Mouse (Mus musculus): ENCODE data around the gene Rreb1. TPM values are rescaled to one million over a fixed set of nuclear protein-coding genes. Genes with fewer than 3 reads are reported as not detected.

Rreb1 gene
- polyA plus RNA-seq, 1 experiment = 23.3 TPM

GRCm38 (mm10) chr13:37864697-37865096, 86.5 kb downstream of the Rreb1 start:
- TF ChIP-seq GATA1 (IDR thresholded peaks at IDR 0.05; ENCODE audit: borderline replicate concordance, low read length) = no peak
- TF ChIP-seq FLI1 (IDR thresholded peaks at IDR 0.05; ENCODE audit: low read length) = no peak
- peaks cover 97% of the 10 kb centered on the region for H3K4me1 ChIP-seq
- no peaks in the 10 kb centered on the region for H3K9me3 ChIP-seq
- no peaks in the 10 kb centered on the region for H3K27me3 ChIP-seq (replicated peaks)
- H3K4me3 ChIP-seq (replicated peaks) = no peak overlapping the region
- H3K36me3 ChIP-seq (replicated peaks; ENCODE audit: low read length) = peaks cover 45% of the 10 kb centered on the region

GRCm38 (mm10) chr13:37866296-37866695, 88.1 kb downstream of the Rreb1 start:
- peaks cover 100% of the 10 kb centered on the region for H3K4me1 ChIP-seq
- H3K4me3 ChIP-seq (replicated peaks) = no peak overlapping the region
- no peaks in the 10 kb centered on the region for H3K27me3 ChIP-seq (replicated peaks)
- peaks cover 44% of the 10 kb centered on the region for H3K36me3 ChIP-seq (replicated peaks; ENCODE audit: low read length)
- no peaks in the 10 kb centered on the region for H3K9me3 ChIP-seq
- no peak for TF ChIP-seq GATA1 (IDR thresholded peaks at IDR 0.05; ENCODE audit: borderline replicate concordance, low read length)
- no peak for TF ChIP-seq FLI1 (IDR thresholded peaks at IDR 0.05; ENCODE audit: low read length)

GRCm38 (mm10) chr13:37866846-37867245, 88.6 kb downstream of the Rreb1 start:
- TF ChIP-seq FLI1 (IDR thresholded peaks at IDR 0.05; ENCODE audit: low read length) = no peak
- TF ChIP-seq GATA1 (IDR thresholded peaks at IDR 0.05; ENCODE audit: borderline replicate concordance, low read length) = no peak
- no peaks in the 10 kb centered on the region for H3K27me3 ChIP-seq (replicated peaks)
- H3K4me3 ChIP-seq (replicated peaks) = no peak overlapping the region
- H3K36me3 ChIP-seq (replicated peaks; ENCODE audit: low read length) = peaks cover 44% of the 10 kb centered on the region
- H3K9me3 ChIP-seq = no peaks in the 10 kb centered on the region
- peaks cover 98% of the 10 kb centered on the region for H3K4me1 ChIP-seq

- Histone ChIP-seq H3K4me3 (replicated peaks) (peak overlapping the region; percentile 1), H3K4me1 (peaks cover 97% of the 10 kb centered on the region), H3K36me3 (replicated peaks; ENCODE audit: low read length) (peaks cover 38% of the 10 kb centered on the region), H3K9me3 (no peaks in the 10 kb centered on the region), H3K27me3 (replicated peaks) (no peaks in the 10 kb centered on the region)
- no peak for TF ChIP-seq GATA1 (IDR thresholded peaks at IDR 0.05; ENCODE audit: borderline replicate concordance, low read length)
- TF ChIP-seq FLI1 (IDR thresholded peaks at IDR 0.05; ENCODE audit: low read length) = no peak
Measured at GRCm38 (mm10) chr13:37870118-37870908, 92.1 kb downstream of the Rreb1 start.

GRCm38 (mm10) chr13:37872142-37872835, 94.1 kb downstream of the Rreb1 start:
- no peaks in the 10 kb centered on the region for H3K9me3 ChIP-seq
- TF ChIP-seq GATA1 (IDR thresholded peaks at IDR 0.05; ENCODE audit: borderline replicate concordance, low read length) (no peak), FLI1 (IDR thresholded peaks at IDR 0.05; ENCODE audit: low read length) (no peak)
- no peak overlapping the region for H3K4me3 ChIP-seq (replicated peaks)
- H3K27me3 ChIP-seq (replicated peaks) = no peaks in the 10 kb centered on the region
- peaks cover 97% of the 10 kb centered on the region for H3K4me1 ChIP-seq
- H3K36me3 ChIP-seq (replicated peaks; ENCODE audit: low read length) = peaks cover 42% of the 10 kb centered on the region

GRCm38 (mm10) chr13:37873125-37873891, 95.1 kb downstream of the Rreb1 start:
- H3K4me1 ChIP-seq = peaks cover 97% of the 10 kb centered on the region

GRCm38 (mm10) chr13:37875919-37876318, 97.7 kb downstream of the Rreb1 start:
- no peaks in the 10 kb centered on the region for H3K27me3 ChIP-seq (replicated peaks)
- TF ChIP-seq FLI1 (IDR thresholded peaks at IDR 0.05; ENCODE audit: low read length) = no peak
- no peak for TF ChIP-seq GATA1 (IDR thresholded peaks at IDR 0.05; ENCODE audit: borderline replicate concordance, low read length)

More at GRCm38 (mm10) chr13:37873125-37873891, 95.1 kb downstream of the Rreb1 start:
- no peak overlapping the region for H3K4me3 ChIP-seq (replicated peaks)
- peaks cover 43% of the 10 kb centered on the region for H3K36me3 ChIP-seq (replicated peaks; ENCODE audit: low read length)
- H3K9me3 ChIP-seq = no peaks in the 10 kb centered on the region
- no peaks in the 10 kb centered on the region for H3K27me3 ChIP-seq (replicated peaks)
- TF ChIP-seq GATA1 (IDR thresholded peaks at IDR 0.05; ENCODE audit: borderline replicate concordance, low read length) (no peak), FLI1 (IDR thresholded peaks at IDR 0.05; ENCODE audit: low read length) (no peak)

GRCm38 (mm10) chr13:37876366-37876765, 98.2 kb downstream of the Rreb1 start:
- Histone ChIP-seq H3K36me3 (replicated peaks; ENCODE audit: low read length) (peaks cover 23% of the 10 kb centered on the region), H3K27me3 (replicated peaks) (no peaks in the 10 kb centered on the region), H3K4me1 (peaks cover 97% of the 10 kb centered on the region), H3K4me3 (replicated peaks) (no peak overlapping the region), H3K9me3 (no peaks in the 10 kb centered on the region)
- TF ChIP-seq FLI1 (IDR thresholded peaks at IDR 0.05; ENCODE audit: low read length) (no peak), GATA1 (IDR thresholded peaks at IDR 0.05; ENCODE audit: borderline replicate concordance, low read length) (no peak)

More at GRCm38 (mm10) chr13:37875919-37876318, 97.7 kb downstream of the Rreb1 start:
- Histone ChIP-seq H3K9me3 (no peaks in the 10 kb centered on the region), H3K4me1 (peaks cover 97% of the 10 kb centered on the region), H3K36me3 (replicated peaks; ENCODE audit: low read length) (peaks cover 26% of the 10 kb centered on the region), H3K4me3 (replicated peaks) (no peak overlapping the region)

- Histone ChIP-seq H3K36me3 (replicated peaks; ENCODE audit: low read length) (peaks cover 26% of the 10 kb centered on the region), H3K27me3 (replicated peaks) (no peaks in the 10 kb centered on the region), H3K4me3 (replicated peaks) (no peak overlapping the region), H3K4me1 (peaks cover 100% of the 10 kb centered on the region), H3K9me3 (no peaks in the 10 kb centered on the region)
- no peak for TF ChIP-seq GATA1 (IDR thresholded peaks at IDR 0.05; ENCODE audit: borderline replicate concordance, low read length)
- no peak for TF ChIP-seq FLI1 (IDR thresholded peaks at IDR 0.05; ENCODE audit: low read length)
Measured at GRCm38 (mm10) chr13:37876836-37877235, 98.6 kb downstream of the Rreb1 start.

Measured in megakaryocyte, embryonic 14.5 days (primary cell).